Mouse (Mus musculus): ENCODE results near the gene Tsc22d4. TPM values are rescaled to one million over a fixed set of nuclear protein-coding genes. Genes with fewer than 3 reads are reported as not detected.
A peak's percentile ranks its signal among the peaks of the same experiment; 100 is the strongest.

The Tsc22d4 gene
- polyA plus RNA-seq, 1 experiment: 71.2 TPM

GRCm38 (mm10) chr5:137776408-137776918 is 30.9 kb downstream of the Tsc22d4 start:
- peaks cover 7% of the 10 kb centered on the region; the same call in 1 of the 2 replicates for H3K4me1 ChIP-seq (ENCODE audit: control insufficient read depth, insufficient read depth, low read length)
- no peak overlapping the region for H3K4me3 ChIP-seq (ENCODE audit: insufficient read depth, low read depth, low read length)
- H3K27me3 ChIP-seq (replicated peaks; ENCODE audit: control insufficient read depth, insufficient read depth, low read length): no peaks in the 10 kb centered on the region
- DNase-seq: peak; percentile 76
- TF ChIP-seq POLR2A (IDR thresholded peaks at IDR 0.05; ENCODE audit: low read depth, low read length) (no peak), CTCF (conservative IDR thresholded peaks at IDR 0.05; ENCODE audit: insufficient read depth, insufficient read length, low read depth, low read length) (no peak)
- peak overlapping the region; percentile 6; the same call in 1 of the 2 replicates for H3K27ac ChIP-seq (ENCODE audit: insufficient read depth, low read depth, low read length)
- 15% methylated on average over 5 of the region's 5 CpGs for WGBS
- no peaks in the 10 kb centered on the region for H3K36me3 ChIP-seq (ENCODE audit: control insufficient read depth, insufficient read depth, low read length)

- no peak overlapping the region for H3K4me3 ChIP-seq (ENCODE audit: insufficient read depth, low read depth, low read length)
- no peaks in the 10 kb centered on the region for H3K27me3 ChIP-seq (replicated peaks; ENCODE audit: control insufficient read depth, insufficient read depth, low read length)
- no peak overlapping the region for H3K27ac ChIP-seq (ENCODE audit: insufficient read depth, low read depth, low read length)
- no peak for DNase-seq
- WGBS: 63% methylated on average over 7 of the region's 7 CpGs
- no peaks in the 10 kb centered on the region for H3K36me3 ChIP-seq (ENCODE audit: control insufficient read depth, insufficient read depth, low read length)
- TF ChIP-seq CTCF (conservative IDR thresholded peaks at IDR 0.05; ENCODE audit: insufficient read depth, insufficient read length, low read depth, low read length) (no peak), POLR2A (IDR thresholded peaks at IDR 0.05; ENCODE audit: low read depth, low read length) (no peak)
- H3K4me1 ChIP-seq (ENCODE audit: control insufficient read depth, insufficient read depth, low read length): peaks cover 7% of the 10 kb centered on the region; the same call in 1 of the 2 replicates
Observed at GRCm38 (mm10) chr5:137777267-137777845, 31.8 kb downstream of the Tsc22d4 start.

GRCm38 (mm10) chr5:137778635-137779034 is 33.1 kb downstream of the Tsc22d4 start, which contains the start of gene Ppp1r35:
Ppp1r35 (plus strand) TSS chr5:137778849.
- under 1% methylated on average over 28 of the region's 31 CpGs for WGBS
- Histone ChIP-seq H3K4me3 (ENCODE audit: insufficient read depth, low read depth, low read length) (peak within 1 kb of the TSS; percentile 95), H3K36me3 (ENCODE audit: control insufficient read depth, insufficient read depth, low read length) (no peaks in the 10 kb centered on the region; the same call in 1 of the 2 replicates), H3K4me1 (ENCODE audit: control insufficient read depth, insufficient read depth, low read length) (peaks cover 7% of the 10 kb centered on the region; the same call in 1 of the 2 replicates), H3K27ac (ENCODE audit: insufficient read depth, low read depth, low read length) (peak within 1 kb of the TSS; percentile 69), H3K27me3 (replicated peaks; ENCODE audit: control insufficient read depth, insufficient read depth, low read length) (no peaks in the 10 kb centered on the region)
- TF ChIP-seq CTCF (conservative IDR thresholded peaks at IDR 0.05; ENCODE audit: insufficient read depth, insufficient read length, low read depth, low read length) (no peak), POLR2A (IDR thresholded peaks at IDR 0.05; ENCODE audit: low read depth, low read length) (no peak)
- DNase-seq: peak; percentile 98

GRCm38 (mm10) chr5:137779053-137779933 is 33.8 kb downstream of the Tsc22d4 start:
- under 1% methylated on average over 79 of the region's 83 CpGs for WGBS
- Histone ChIP-seq H3K27ac (ENCODE audit: insufficient read depth, low read depth, low read length) (peak overlapping the region; percentile 69), H3K36me3 (ENCODE audit: control insufficient read depth, insufficient read depth, low read length) (no peaks in the 10 kb centered on the region; the same call in 1 of the 2 replicates), H3K4me3 (ENCODE audit: insufficient read depth, low read depth, low read length) (peak overlapping the region; percentile 95), H3K4me1 (ENCODE audit: control insufficient read depth, insufficient read depth, low read length) (peaks cover 12% of the 10 kb centered on the region), H3K27me3 (replicated peaks; ENCODE audit: control insufficient read depth, insufficient read depth, low read length) (no peaks in the 10 kb centered on the region)
- no peak for DNase-seq
- TF ChIP-seq CTCF (conservative IDR thresholded peaks at IDR 0.05; ENCODE audit: insufficient read depth, insufficient read length, low read depth, low read length) (no peak), POLR2A (IDR thresholded peaks at IDR 0.05; ENCODE audit: low read depth, low read length) (no peak)

- Histone ChIP-seq H3K4me3 (ENCODE audit: insufficient read depth, low read depth, low read length) (no peak overlapping the region), H3K27ac (ENCODE audit: insufficient read depth, low read depth, low read length) (no peak overlapping the region), H3K4me1 (ENCODE audit: control insufficient read depth, insufficient read depth, low read length) (peaks cover 23% of the 10 kb centered on the region), H3K36me3 (ENCODE audit: control insufficient read depth, insufficient read depth, low read length) (no peaks in the 10 kb centered on the region; the same call in 1 of the 2 replicates), H3K27me3 (replicated peaks; ENCODE audit: control insufficient read depth, insufficient read depth, low read length) (no peaks in the 10 kb centered on the region)
- DNase-seq: no peak
- WGBS: 82% methylated on average over 7 of the region's 7 CpGs
- TF ChIP-seq CTCF (conservative IDR thresholded peaks at IDR 0.05; ENCODE audit: insufficient read depth, insufficient read length, low read depth, low read length) (no peak), POLR2A (IDR thresholded peaks at IDR 0.05; ENCODE audit: low read depth, low read length) (no peak)
Observed at GRCm38 (mm10) chr5:137781661-137782060, 36.1 kb downstream of the Tsc22d4 start.

- WGBS: 64% methylated on average over 13 of the region's 13 CpGs
- Histone ChIP-seq H3K27me3 (replicated peaks; ENCODE audit: control insufficient read depth, insufficient read depth, low read length) (no peaks in the 10 kb centered on the region), H3K36me3 (ENCODE audit: control insufficient read depth, insufficient read depth, low read length) (no peaks in the 10 kb centered on the region; the same call in 1 of the 2 replicates)
Observed at GRCm38 (mm10) chr5:137782776-137783522, 37.4 kb downstream of the Tsc22d4 start.

More at GRCm38 (mm10) chr5:137782776-137783522, 37.4 kb downstream of the Tsc22d4 start:
- H3K4me1 ChIP-seq (ENCODE audit: control insufficient read depth, insufficient read depth, low read length): peaks cover 23% of the 10 kb centered on the region
- H3K27ac ChIP-seq (ENCODE audit: insufficient read depth, low read depth, low read length): no peak overlapping the region
- TF ChIP-seq POLR2A (IDR thresholded peaks at IDR 0.05; ENCODE audit: low read depth, low read length) (no peak), CTCF (conservative IDR thresholded peaks at IDR 0.05; ENCODE audit: insufficient read depth, insufficient read length, low read depth, low read length) (no peak)
- no peak overlapping the region for H3K4me3 ChIP-seq (ENCODE audit: insufficient read depth, low read depth, low read length)
- DNase-seq: no peak

Data from kidney, adult 2 months (tissue).